Mouse (Mus musculus) myocyte (in vitro differentiated cells): ENCODE data around the gene Tmsb4x. TPM values are rescaled to one million over a fixed set of nuclear protein-coding genes. Genes with fewer than 3 reads are reported as not detected.

Source experiments
- H3K27me3 ChIP-seq: one replicate; pipeline ENCODE4 v1.6.1; 2011; ENCODE audit not compliant: control insufficient read depth, insufficient read depth, insufficient read length
- H3K36me3 ChIP-seq: one replicate; pipeline ENCODE4 v1.6.1; 2011; ENCODE audit not compliant: control insufficient read depth, insufficient read depth
- H3K4me2 ChIP-seq: one replicate; pipeline ENCODE4 v1.6.1; 2011; ENCODE audit warnings: low read depth, control low read depth
- H3K4me3 ChIP-seq: one replicate; pipeline ENCODE4 v1.5.1; 2011; ENCODE audit warnings: mild to moderate bottlenecking, control low read depth, moderate library complexity
- H3K79me2 ChIP-seq: one replicate; pipeline ENCODE4 v1.6.1; 2011; ENCODE audit not compliant: control insufficient read depth, insufficient read depth
- H3ac ChIP-seq: one replicate; pipeline ENCODE4 v1.6.1; 2011; ENCODE audit not compliant: control insufficient read depth, insufficient read length
- CEBPB ChIP-seq: IDR thresholded peaks from 2 replicates; pipeline ENCODE4 v1.6.1; 2011; ENCODE audit warnings: mild to moderate bottlenecking, moderate library complexity; ENCODE audit not compliant: poor library complexity, insufficient read depth, severe bottlenecking
- E2F4 ChIP-seq: IDR thresholded peaks from one replicate; pipeline ENCODE4 v1.6.1; 2011; ENCODE audit warnings: mild to moderate bottlenecking, control low read depth, moderate library complexity; ENCODE audit not compliant: insufficient read depth
- MAX ChIP-seq: IDR thresholded peaks from one replicate; pipeline ENCODE4 v1.6.1; 2011; ENCODE audit warnings: low read depth, mild to moderate bottlenecking, control low read depth
- MYOD1 ChIP-seq, 3 experiments: IDR thresholded peaks; one replicate each; pipeline ENCODE4 v1.6.1; 2011; ENCODE audit warnings: control low read depth in 2 of 3, low read depth in 2 of 3, mild to moderate bottlenecking in 2 of 3, moderate library complexity in 1 of 3; ENCODE audit not compliant: insufficient read length in 2 of 3, control insufficient read depth in 1 of 3
- MYOG ChIP-seq, 3 experiments: IDR thresholded peaks; one replicate each; pipeline ENCODE4 v1.6.1; 2011; ENCODE audit warnings: control low read depth in 2 of 3, low read depth in 2 of 3, mild to moderate bottlenecking in 2 of 3; ENCODE audit not compliant: insufficient read length in 2 of 3, control insufficient read depth in 1 of 3, insufficient read depth in 1 of 3
- POLR2A ChIP-seq: IDR thresholded peaks from one replicate; pipeline ENCODE4 v1.6.1; 2011; ENCODE audit warnings: low read depth, mild to moderate bottlenecking, control low read depth, moderate library complexity; ENCODE audit not compliant: insufficient read length
- POLR2AphosphoS2 ChIP-seq: IDR thresholded peaks from one replicate; pipeline ENCODE4 v1.6.1; 2011; ENCODE audit warnings: low read depth, control low read depth; ENCODE audit not compliant: insufficient read length
- REST ChIP-seq: IDR thresholded peaks from one replicate; pipeline ENCODE4 v1.6.1; 2011; ENCODE audit warnings: mild to moderate bottlenecking, control low read depth, moderate library complexity; ENCODE audit not compliant: insufficient read depth, insufficient read length
- SRF ChIP-seq: IDR thresholded peaks from one replicate; pipeline ENCODE4 v1.6.1; 2011; ENCODE audit warnings: low read depth; ENCODE audit not compliant: control insufficient read depth, insufficient read length
- TCF12 ChIP-seq: IDR thresholded peaks from one replicate; pipeline ENCODE4 v1.6.1; 2011; ENCODE audit warnings: mild to moderate bottlenecking, control low read depth; ENCODE audit not compliant: poor library complexity, insufficient read depth, severe bottlenecking
- TCF3 ChIP-seq: IDR thresholded peaks from one replicate; pipeline ENCODE4 v1.6.1; 2011; ENCODE audit warnings: low read depth, control low read depth; ENCODE audit not compliant: insufficient read length
- USF1 ChIP-seq: IDR thresholded peaks from one replicate; pipeline ENCODE4 v1.6.1; 2011; ENCODE audit warnings: low read depth, mild to moderate bottlenecking, control low read depth, moderate library complexity
- polyA plus RNA-seq: library from polyadenylated mRNA; unstranded; fragments of >200 nt; fragmentation: generic; extraction: Trizol; gene quantifications from one replicate; pipeline ENCODE4 v1.2.1, GENCODE M21; 2012; ENCODE audit warnings: missing spikeins

The Tmsb4x gene
- polyA plus RNA-seq, result 1,682 TPM

GRCm38 (mm10) chrX:167208978-167209754, at the start of gene Tmsb4x:
Tmsb4x (minus strand) TSS chrX:167209315.
- Histone ChIP-seq H3ac (no peak within 1 kb of the TSS), H3K79me2 (peaks cover 12% of the 10 kb centered on the region), H3K27me3 (no peaks in the 10 kb centered on the region), H3K4me3 (peak within 1 kb of the TSS; percentile 93), H3K4me2 (peak within 1 kb of the TSS; percentile 65), H3K36me3 (peaks cover 8% of the 10 kb centered on the region)
- peak; percentile 100 for TF ChIP-seq POLR2A
- no peak for TF ChIP-seq TCF12
- TF ChIP-seq POLR2AphosphoS2, result peak; percentile 100

DNA sequence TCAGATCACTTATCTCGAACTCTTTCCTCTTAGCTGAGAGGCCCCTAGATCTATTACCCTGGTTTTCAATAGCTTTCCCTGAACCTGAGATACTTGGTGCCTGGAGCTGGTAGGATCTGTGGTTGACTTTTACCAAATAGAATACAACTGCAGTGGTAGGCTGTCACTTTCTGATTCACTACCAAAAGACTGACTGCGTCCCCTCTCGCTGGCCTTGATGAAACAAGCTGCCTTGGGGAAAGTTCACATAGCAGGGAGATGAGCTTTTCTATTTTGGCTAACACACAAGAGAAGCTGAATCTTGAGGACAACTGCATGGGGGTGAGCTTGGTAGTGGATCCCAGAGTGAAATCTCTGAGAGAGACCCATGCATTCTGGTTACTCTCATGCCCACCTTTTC, 32.6 kb upstream of the Tmsb4x start:
- Histone ChIP-seq H3K79me2 (no peaks in the 10 kb centered on the region), H3K4me2 (no peak overlapping the region), H3ac (no peak overlapping the region), H3K27me3 (no peaks in the 10 kb centered on the region), H3K36me3 (no peaks in the 10 kb centered on the region), H3K4me3 (no peak overlapping the region)
- TF ChIP-seq REST (no peak), POLR2A (no peak), MAX (no peak), E2F4 (no peak), TCF3 (no peak), USF1 (no peak), MYOG (IDR thresholded peaks at IDR 0.05; ENCODE audit: control insufficient read depth in 1 of 3, insufficient read depth in 1 of 3, insufficient read length in 2 of 3, low read depth in 2 of 3) (no peak), TCF12 (no peak), SRF (no peak), CEBPB (no peak), POLR2AphosphoS2 (no peak)

GRCm38 (mm10) chrX:167239293-167239921, 30.3 kb upstream of the Tmsb4x start:
- Histone ChIP-seq H3K4me2 (no peak overlapping the region), H3ac (no peak overlapping the region), H3K4me3 (no peak overlapping the region), H3K36me3 (no peaks in the 10 kb centered on the region), H3K79me2 (no peaks in the 10 kb centered on the region), H3K27me3 (no peaks in the 10 kb centered on the region)
- TF ChIP-seq MAX (no peak), REST (no peak), TCF12 (no peak), CEBPB (no peak)

GRCm38 (mm10) chrX:167233104-167233687, 24.1 kb upstream of the Tmsb4x start:
- Histone ChIP-seq H3K4me2 (no peak overlapping the region), H3K36me3 (no peaks in the 10 kb centered on the region), H3K79me2 (no peaks in the 10 kb centered on the region), H3K27me3 (no peaks in the 10 kb centered on the region), H3K4me3 (no peak overlapping the region), H3ac (no peak overlapping the region)
- TF ChIP-seq TCF3 (no peak), SRF (no peak), MYOD1 (IDR thresholded peaks at IDR 0.05; ENCODE audit: control insufficient read depth in 1 of 3, insufficient read length in 2 of 3, low read depth in 2 of 3) (no peak), USF1 (no peak), MAX (no peak), POLR2AphosphoS2 (no peak), TCF12 (no peak), E2F4 (no peak), MYOG (IDR thresholded peaks at IDR 0.05; ENCODE audit: control insufficient read depth in 1 of 3, insufficient read depth in 1 of 3, insufficient read length in 2 of 3, low read depth in 2 of 3) (no peak), REST (no peak), CEBPB (no peak)

DNA sequence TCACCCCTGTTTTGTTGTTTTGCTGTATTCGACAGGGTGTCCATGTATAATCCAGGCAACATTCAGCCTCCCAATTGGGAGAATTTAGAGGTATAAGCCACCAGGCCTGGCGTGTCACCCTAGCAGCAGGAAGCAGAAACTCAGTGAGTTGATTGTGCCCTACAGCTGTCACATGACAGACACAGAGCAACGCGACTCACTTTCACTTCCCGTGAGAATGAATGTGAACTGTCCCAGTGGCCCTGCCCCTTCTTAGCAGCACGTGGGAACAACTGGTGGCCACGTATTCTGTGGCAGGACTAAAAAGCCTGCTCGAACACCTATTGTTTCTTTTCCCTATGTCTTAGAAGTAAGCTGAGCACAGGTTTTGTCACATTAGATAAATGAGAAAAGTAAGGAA, 22.0 kb upstream of the Tmsb4x start:
- no peaks in the 10 kb centered on the region for H3K79me2 ChIP-seq
- no peak overlapping the region for H3K4me2 ChIP-seq
- H3K4me3 ChIP-seq, result no peak overlapping the region
- no peak for TF ChIP-seq SRF
- no peak for TF ChIP-seq USF1
- no peak for TF ChIP-seq CEBPB
- TF ChIP-seq TCF12, result no peak
- no peak for TF ChIP-seq POLR2AphosphoS2
- TF ChIP-seq E2F4, result no peak
- no peak for TF ChIP-seq REST
- TF ChIP-seq POLR2A, result no peak
- no peak for TF ChIP-seq MYOD1 (IDR thresholded peaks at IDR 0.05; ENCODE audit: control insufficient read depth in 1 of 3, insufficient read length in 2 of 3, low read depth in 2 of 3)
- no peak for TF ChIP-seq MAX
- TF ChIP-seq MYOG (IDR thresholded peaks at IDR 0.05; ENCODE audit: control insufficient read depth in 1 of 3, insufficient read depth in 1 of 3, insufficient read length in 2 of 3, low read depth in 2 of 3), result no peak
- no peak overlapping the region for H3ac ChIP-seq
- H3K36me3 ChIP-seq, result no peaks in the 10 kb centered on the region
- H3K27me3 ChIP-seq, result no peaks in the 10 kb centered on the region
